Mouse (Mus musculus) mesoderm, embryonic 11.5 days (tissue): ENCODE measurements around the gene Grrp1.
A peak's percentile ranks its signal among the peaks of the same experiment; 100 is the strongest.

Experiments used
- DNase-seq: peaks from one replicate; pipeline ENCODE4 v3.0.0-alpha.2; 2012; ENCODE audit warnings: low read depth, low spot score

The Grrp1 gene

GRCm38 (mm10) chr4:134245148-134245843 is 8.6 kb downstream of the Grrp1 start, which contains the start of gene Zfp593:
Zfp593 (minus strand) TSS chr4:134245592.
- peak; percentile 95 for DNase-seq

- DNase-seq = no peak
Measured at GRCm38 (mm10) chr4:134243516-134244250, 10.2 kb downstream of the Grrp1 start, which contains the start of gene E130218I03Rik. E130218I03Rik (plus strand) TSS chr4:134243662.

DNA sequence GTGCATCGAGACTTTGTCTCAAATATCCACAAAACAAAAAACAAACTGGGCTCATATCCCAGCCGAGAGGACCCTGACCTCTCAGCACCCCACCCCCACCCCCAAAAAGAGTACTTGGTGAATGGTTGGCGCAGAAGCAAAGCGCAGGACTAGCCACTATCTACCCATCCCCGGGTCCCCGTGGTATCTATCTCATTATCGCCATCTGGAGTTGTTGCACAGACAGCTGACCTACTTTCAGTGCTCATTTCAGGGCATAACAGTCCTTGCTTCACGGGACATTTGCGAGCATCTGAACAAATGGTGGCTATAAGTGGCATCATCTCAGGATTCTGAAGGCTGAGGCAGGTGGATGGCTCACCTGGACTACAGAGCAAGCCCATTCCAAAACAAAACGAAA is 15.2 kb downstream of the Grrp1 start:
- DNase-seq = no peak

DNA sequence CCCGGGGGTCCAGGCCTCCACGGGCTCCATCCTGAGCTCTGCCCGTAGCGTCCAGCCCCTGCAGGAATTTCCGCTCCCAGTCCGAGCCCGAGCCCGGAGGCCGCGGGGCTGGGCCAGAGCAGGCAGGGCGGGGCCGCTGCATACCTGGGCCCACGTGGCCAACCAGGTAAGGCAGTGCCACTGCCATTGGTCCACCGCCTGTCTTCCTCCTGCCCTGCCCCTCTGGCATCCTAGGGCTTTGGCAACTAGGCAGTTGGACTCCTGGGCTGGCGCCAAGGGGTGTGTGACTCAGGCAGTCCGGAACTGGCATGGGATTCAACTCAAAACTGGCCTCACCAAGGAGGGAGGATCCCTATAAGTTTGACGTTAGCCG is 15.6 kb downstream of the Grrp1 start, which contains the start of gene Cnksr1:
Gene Cnksr1 (minus strand): TSS at position 121 of the 373 bp plus-strand sequence.
- no peak for DNase-seq

GRCm38 (mm10) chr4:134237582-134238278 is 16.2 kb downstream of the Grrp1 start:
- no peak for DNase-seq

DNA sequence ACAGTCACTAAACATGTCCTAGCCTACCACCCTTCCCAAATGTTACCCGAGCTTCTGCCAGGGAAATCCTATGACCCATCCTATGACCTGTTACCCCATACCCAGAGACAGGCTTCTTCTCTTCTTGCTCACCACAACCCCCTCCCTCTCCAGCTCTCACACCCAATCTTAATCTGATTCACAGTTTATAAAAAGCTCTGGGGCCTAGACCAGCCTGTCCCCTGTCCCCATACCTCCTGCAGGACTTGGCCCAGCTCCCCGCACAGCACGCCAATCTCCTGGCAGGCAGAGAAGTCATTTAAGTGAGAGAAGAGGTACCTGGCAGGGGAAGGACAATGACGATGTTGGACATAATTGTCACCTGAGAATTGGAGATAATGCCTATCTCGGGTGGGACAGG is 19.0 kb downstream of the Grrp1 start:
- DNase-seq = no peak

DNA sequence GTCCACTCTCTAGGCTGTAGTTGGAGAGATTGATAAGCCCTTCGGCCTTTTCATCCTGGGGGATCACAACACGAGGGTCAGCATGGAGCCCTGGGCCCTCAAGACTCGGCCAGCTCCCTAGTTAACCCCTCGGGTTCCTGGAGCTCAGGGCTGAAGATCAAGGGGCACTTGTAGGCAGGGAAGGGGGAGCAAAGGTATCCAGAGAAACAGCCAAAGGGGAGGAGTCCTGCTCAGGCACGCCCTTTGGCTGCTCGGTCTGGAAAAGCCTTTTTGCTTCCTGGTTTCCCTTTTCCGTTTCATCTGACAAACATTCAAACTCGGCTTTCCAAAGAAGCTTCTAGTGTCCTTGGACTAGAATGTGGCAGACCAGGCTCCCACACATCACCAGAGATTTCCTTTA is 23.5 kb downstream of the Grrp1 start:
- DNase-seq = no peak

GRCm38 (mm10) chr4:134227194-134227593 is 26.7 kb downstream of the Grrp1 start, which contains the start of gene Catsper4:
Catsper4 (minus strand) TSS chr4:134227383.
- no peak for DNase-seq

DNA sequence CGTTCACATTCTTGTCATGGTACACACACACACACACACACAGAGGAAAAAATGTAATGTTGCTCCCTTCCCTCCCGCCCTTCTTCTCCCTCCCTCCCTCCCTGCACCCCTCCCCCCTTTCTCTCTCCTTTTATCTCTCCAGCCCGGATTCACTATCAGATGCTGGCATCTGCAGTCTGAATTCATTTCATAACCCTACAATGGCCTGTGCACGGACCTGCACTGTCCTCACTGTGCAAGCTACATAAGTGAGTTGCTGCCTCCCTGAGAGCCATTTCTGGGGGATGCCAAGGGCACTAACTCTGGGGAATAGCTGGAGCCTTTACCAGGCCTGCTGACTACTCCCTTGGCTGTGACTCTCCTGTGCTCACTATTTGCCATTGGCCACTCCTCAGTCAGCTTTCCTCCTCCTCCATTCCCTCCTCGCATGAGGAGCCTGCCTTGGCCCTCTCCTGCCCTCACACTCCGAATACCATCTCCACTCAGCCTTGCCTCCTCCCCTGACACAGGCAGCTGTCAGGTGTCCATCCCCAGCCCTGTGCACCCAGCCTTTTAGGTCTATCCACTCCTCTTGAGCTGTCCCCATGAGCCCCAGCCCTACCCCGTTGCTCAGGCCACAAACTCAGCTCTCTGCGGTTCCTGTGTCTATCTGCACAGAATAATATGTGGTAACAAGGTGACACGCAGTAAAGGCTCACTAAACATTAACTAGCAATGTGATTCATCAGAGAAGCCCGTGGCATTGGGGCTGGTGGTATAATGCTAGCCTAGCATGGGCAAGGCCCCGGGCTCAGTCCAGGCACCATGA is 30.9 kb downstream of the Grrp1 start:
- no peak for DNase-seq

DNA sequence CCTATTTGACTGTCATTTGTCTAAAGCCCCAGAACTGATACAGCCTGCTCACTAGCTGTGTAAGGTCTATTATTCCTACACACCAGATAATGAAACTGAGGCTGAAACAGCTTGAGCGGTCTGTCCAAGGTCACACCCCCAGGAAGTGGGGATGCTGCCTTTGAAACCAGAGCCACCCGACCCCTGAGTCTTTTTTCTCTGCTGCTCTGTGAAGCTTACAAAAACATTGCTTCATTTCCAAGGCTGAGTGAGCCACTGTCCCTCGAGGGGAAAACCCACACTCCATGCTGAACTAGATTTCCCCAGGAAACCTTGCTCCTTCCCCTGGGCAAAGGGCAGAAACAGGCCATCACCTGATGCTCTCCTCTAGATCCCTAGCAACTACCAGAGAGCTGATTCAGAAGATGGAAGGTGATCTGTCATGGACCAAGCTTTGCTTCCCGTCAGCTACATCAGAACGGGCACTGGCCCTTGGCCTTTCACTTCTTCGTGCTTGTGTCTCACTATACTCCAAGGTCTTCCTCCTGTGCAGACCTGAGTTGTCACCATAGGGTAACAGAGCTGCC is 47.3 kb downstream of the Grrp1 start:
- no peak for DNase-seq

- no peak for DNase-seq
Measured at GRCm38 (mm10) chr4:134203340-134203896, 50.5 kb downstream of the Grrp1 start.

- no peak for DNase-seq
Measured at GRCm38 (mm10) chr4:134202904-134203303, 51.0 kb downstream of the Grrp1 start, which contains the start of gene Gm7534. Gm7534 (minus strand) TSS chr4:134203004.
